Mouse (Mus musculus): ENCODE data around the gene Zfp423. TPM values are rescaled to one million over a fixed set of nuclear protein-coding genes. Genes with fewer than 3 reads are reported as not detected.

Zfp423 gene
- polyA plus RNA-seq, 1 experiment from 2014 or later, result 27.9 TPM

DNA sequence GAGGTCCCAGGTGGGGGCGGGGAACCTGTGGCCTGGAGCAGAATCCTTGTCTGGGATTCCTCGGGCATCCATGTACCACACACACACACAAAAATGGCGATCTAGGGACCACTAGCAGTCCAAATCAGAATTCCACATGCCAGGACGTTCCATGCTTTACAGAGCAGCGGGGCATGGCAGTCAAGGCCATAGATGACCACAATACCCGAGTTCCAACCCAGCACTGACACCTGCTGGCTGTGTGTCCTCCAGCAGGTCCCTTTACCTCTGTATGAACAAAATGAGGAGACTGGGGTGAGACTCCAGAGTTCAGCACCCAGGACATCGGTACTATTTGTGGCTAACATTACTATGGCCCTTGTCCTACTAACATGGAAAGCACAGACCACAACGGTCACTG, 206.2 kb downstream of the Zfp423 start:
- H3K36me3 ChIP-seq (ENCODE audit: control insufficient read depth, insufficient read depth, low read length), result no peaks in the 10 kb centered on the region
- no peaks in the 10 kb centered on the region for H3K27me3 ChIP-seq (replicated peaks; ENCODE audit: control insufficient read depth, insufficient read depth, low read length)
- H3K9me3 ChIP-seq (replicated peaks; ENCODE audit: control insufficient read depth, low read length), result no peaks in the 10 kb centered on the region
- 0 out of 2 replicates have a peak, but pooled peaks cover 5% of the 10 kb centered on the region for H3K4me1 ChIP-seq (ENCODE audit: control insufficient read depth, insufficient read depth, low read length)
- no peak overlapping the region for H3K4me3 ChIP-seq (ENCODE audit: low read depth, low read length)
- WGBS, result 65% methylated on average over 8 of the region's 8 CpGs
- no peak for ATAC-seq
- no peak overlapping the region for H3K4me2 ChIP-seq (ENCODE audit: low read length)
- no peak overlapping the region for H3K9ac ChIP-seq (ENCODE audit: low read length)
- no peak for DNase-seq (ENCODE audit: low spot score)
- no peak overlapping the region for H3K27ac ChIP-seq (ENCODE audit: low read depth, low read length)

DNA sequence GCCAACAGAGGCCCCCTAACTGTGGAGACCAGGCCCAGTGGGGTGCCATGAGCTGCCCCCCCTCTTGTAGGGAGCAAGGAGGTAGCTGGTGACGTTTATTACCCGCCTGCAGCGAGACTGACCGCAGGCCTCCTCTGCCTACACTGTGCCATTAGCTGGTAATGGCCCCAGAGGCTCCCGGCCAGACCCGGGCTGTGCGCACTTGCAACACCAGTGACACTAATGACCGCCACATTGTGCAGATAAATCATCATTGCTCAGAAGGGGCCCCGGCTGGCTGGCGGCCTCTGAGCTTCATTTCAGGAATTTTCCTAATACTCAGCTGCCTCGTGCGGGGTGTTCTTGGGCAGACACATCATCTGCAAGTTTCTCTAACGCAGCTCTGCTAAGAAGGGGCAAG, 206.7 kb downstream of the Zfp423 start:
- ATAC-seq (no peak), DNase-seq (ENCODE audit: low spot score) (no peak)
- no peak overlapping the region for H3K4me3 ChIP-seq (ENCODE audit: low read depth, low read length)
- no peak overlapping the region for H3K4me2 ChIP-seq (ENCODE audit: low read length)
- H3K27me3 ChIP-seq (replicated peaks; ENCODE audit: control insufficient read depth, insufficient read depth, low read length), result no peaks in the 10 kb centered on the region
- WGBS, result 82% methylated on average over 13 of the region's 13 CpGs
- H3K27ac ChIP-seq (ENCODE audit: low read depth, low read length), result no peak overlapping the region
- H3K9ac ChIP-seq (ENCODE audit: low read length), result no peak overlapping the region
- H3K4me1 ChIP-seq (ENCODE audit: control insufficient read depth, insufficient read depth, low read length), result peaks cover 5% of the 10 kb centered on the region; the same call in 1 of the 2 replicates
- H3K9me3 ChIP-seq (replicated peaks; ENCODE audit: control insufficient read depth, low read length), result no peaks in the 10 kb centered on the region
- H3K36me3 ChIP-seq (ENCODE audit: control insufficient read depth, insufficient read depth, low read length), result no peaks in the 10 kb centered on the region

DNA sequence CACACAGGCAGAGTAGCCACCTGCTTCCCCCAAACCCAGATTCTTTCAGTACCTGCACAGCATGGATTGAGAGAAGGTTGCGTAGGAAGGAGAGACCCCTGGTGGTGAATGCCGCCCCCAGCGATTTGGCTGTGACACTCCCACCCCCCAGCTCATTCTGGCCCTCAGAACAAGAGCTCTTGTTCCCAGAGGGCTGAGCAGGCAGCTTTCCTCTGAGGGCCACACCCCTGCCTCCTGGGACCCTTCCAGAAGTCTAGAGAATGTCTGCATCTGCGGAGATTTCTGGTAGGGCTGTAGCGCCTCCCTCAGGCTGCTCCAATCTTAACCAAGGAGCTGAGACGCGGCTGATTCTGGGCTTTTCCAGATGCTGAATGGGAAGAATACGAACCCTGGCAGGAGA, 211.8 kb downstream of the Zfp423 start:
- H3K27ac ChIP-seq (ENCODE audit: low read depth, low read length), result peak overlapping the region; percentile 68; the same call in 1 of the 2 replicates
- peak; percentile 41; the same call in 1 of the 2 replicates for ATAC-seq
- no peak overlapping the region for H3K9ac ChIP-seq (ENCODE audit: low read length)

DNA sequence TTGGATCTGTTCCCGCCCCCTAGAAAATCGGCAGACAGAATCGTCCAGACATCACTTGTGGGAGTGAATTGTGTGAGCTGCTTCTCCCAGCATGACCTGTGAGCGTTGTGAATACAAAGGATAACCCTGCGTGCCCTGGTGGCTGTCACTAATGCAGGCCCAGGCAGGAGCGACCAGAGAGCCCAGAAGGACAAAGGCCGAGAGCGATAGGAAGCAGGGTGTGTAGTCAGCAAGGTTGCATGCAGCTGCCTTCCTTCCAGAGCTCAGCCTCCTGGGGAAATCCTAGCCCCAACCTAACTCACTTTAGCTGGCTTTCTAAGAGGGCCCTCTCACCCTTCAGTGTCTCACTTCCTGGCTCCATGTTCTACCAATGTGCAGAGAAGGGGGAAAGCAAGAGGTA, 212.3 kb downstream of the Zfp423 start:
- Histone ChIP-seq H3K4me1 (ENCODE audit: control insufficient read depth, insufficient read depth, low read length) (peaks cover 51% of the 10 kb centered on the region), H3K36me3 (ENCODE audit: control insufficient read depth, insufficient read depth, low read length) (no peaks in the 10 kb centered on the region), H3K4me2 (ENCODE audit: low read length) (no peak overlapping the region), H3K27ac (ENCODE audit: low read depth, low read length) (peak overlapping the region; percentile 68; the same call in 1 of the 2 replicates), H3K9ac (ENCODE audit: low read length) (peak overlapping the region; percentile 9; the same call in 1 of the 2 replicates), H3K27me3 (replicated peaks; ENCODE audit: control insufficient read depth, insufficient read depth, low read length) (no peaks in the 10 kb centered on the region), H3K4me3 (ENCODE audit: low read depth, low read length) (no peak overlapping the region), H3K9me3 (replicated peaks; ENCODE audit: control insufficient read depth, low read length) (no peaks in the 10 kb centered on the region)
- DNase-seq (ENCODE audit: low spot score), result peak; percentile 46
- WGBS, result 8% methylated on average over 8 of the region's 8 CpGs
- ATAC-seq, result no peak; the same call in 1 of the 2 replicates

More for the DNA sequence above, 211.8 kb downstream of the Zfp423 start:
- DNase-seq (ENCODE audit: low spot score), result peak; percentile 84
- H3K4me3 ChIP-seq (ENCODE audit: low read depth, low read length), result no peak overlapping the region
- H3K27me3 ChIP-seq (replicated peaks; ENCODE audit: control insufficient read depth, insufficient read depth, low read length), result no peaks in the 10 kb centered on the region
- H3K9me3 ChIP-seq (replicated peaks; ENCODE audit: control insufficient read depth, low read length), result no peaks in the 10 kb centered on the region
- H3K4me2 ChIP-seq (ENCODE audit: low read length), result no peak overlapping the region
- H3K36me3 ChIP-seq (ENCODE audit: control insufficient read depth, insufficient read depth, low read length), result no peaks in the 10 kb centered on the region
- 12% methylated on average over 8 of the region's 8 CpGs for WGBS
- H3K4me1 ChIP-seq (ENCODE audit: control insufficient read depth, insufficient read depth, low read length), result peaks cover 49% of the 10 kb centered on the region

DNA sequence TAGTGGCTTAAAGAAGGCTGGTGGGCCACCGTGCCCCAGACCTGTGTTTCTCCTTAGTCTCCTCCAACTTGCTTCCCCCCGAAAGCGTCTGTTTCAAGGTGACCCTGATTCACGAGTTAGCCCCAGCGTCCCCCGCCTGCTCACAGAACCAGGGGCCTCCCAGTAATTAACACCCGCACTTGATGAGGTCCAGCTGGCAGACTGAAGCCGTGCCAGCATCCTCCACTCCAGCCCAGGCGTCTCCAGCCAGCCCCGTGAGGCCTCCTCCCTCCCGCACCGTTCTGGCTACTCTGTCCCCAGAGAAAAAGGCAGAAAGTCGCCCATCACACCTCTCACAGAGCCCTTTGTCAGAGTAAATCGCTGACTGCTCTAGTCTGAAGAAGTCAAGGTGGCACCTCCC, 213.3 kb downstream of the Zfp423 start:
- peak overlapping the region; percentile 82 for H3K27ac ChIP-seq (ENCODE audit: low read depth, low read length)
- peak; percentile 77 for DNase-seq (ENCODE audit: low spot score)
- peak; percentile 54 for ATAC-seq
- H3K36me3 ChIP-seq (ENCODE audit: control insufficient read depth, insufficient read depth, low read length), result no peaks in the 10 kb centered on the region
- H3K27me3 ChIP-seq (replicated peaks; ENCODE audit: control insufficient read depth, insufficient read depth, low read length), result no peaks in the 10 kb centered on the region
- 23% methylated on average over 14 of the region's 14 CpGs for WGBS
- no peak overlapping the region for H3K4me3 ChIP-seq (ENCODE audit: low read depth, low read length)
- no peaks in the 10 kb centered on the region for H3K9me3 ChIP-seq (replicated peaks; ENCODE audit: control insufficient read depth, low read length)
- H3K4me1 ChIP-seq (ENCODE audit: control insufficient read depth, insufficient read depth, low read length), result peaks cover 57% of the 10 kb centered on the region
- peak overlapping the region; percentile 28; the same call in 1 of the 2 replicates for H3K4me2 ChIP-seq (ENCODE audit: low read length)
- H3K9ac ChIP-seq (ENCODE audit: low read length), result peak overlapping the region; percentile 43; the same call in 1 of the 2 replicates

DNA sequence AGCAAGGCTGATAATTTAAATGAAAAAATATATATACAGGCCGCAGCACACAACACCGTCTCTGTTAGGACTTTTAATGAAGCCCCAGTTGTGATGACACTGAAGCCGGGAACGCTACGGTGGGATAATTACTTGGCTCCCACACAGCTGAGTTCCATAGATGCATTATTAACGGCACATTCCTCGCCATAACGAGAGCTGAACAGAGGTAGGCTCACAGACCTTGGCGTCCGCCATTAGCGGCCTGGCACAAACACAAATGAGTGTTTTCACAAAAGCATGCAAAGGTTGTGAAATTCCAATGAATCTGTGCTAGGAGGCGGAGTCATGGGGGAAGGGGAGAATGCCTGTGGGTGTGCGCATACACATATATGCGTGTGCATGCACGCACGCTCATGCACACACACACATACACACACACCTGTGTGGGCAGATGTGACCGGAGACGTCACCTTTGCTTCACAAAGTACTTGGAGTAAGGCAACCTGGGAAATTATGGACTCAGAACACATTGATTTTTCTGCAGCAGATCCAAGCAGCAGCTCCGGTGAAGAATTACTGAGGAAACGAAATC, 214.2 kb downstream of the Zfp423 start:
- Histone ChIP-seq H3K27me3 (replicated peaks; ENCODE audit: control insufficient read depth, insufficient read depth, low read length) (no peaks in the 10 kb centered on the region), H3K27ac (ENCODE audit: low read depth, low read length) (peak overlapping the region; percentile 82), H3K4me3 (ENCODE audit: low read depth, low read length) (no peak overlapping the region), H3K9me3 (replicated peaks; ENCODE audit: control insufficient read depth, low read length) (no peaks in the 10 kb centered on the region), H3K4me2 (ENCODE audit: low read length) (peak overlapping the region; percentile 28; the same call in 1 of the 2 replicates), H3K36me3 (ENCODE audit: control insufficient read depth, insufficient read depth, low read length) (no peaks in the 10 kb centered on the region), H3K9ac (ENCODE audit: low read length) (peak overlapping the region; percentile 43; the same call in 1 of the 2 replicates), H3K4me1 (ENCODE audit: control insufficient read depth, insufficient read depth, low read length) (peaks cover 56% of the 10 kb centered on the region)
- 18% methylated on average over 20 of the region's 20 CpGs for WGBS
- DNase-seq (ENCODE audit: low spot score) (peak; percentile 91), ATAC-seq (peak; percentile 60)

DNA sequence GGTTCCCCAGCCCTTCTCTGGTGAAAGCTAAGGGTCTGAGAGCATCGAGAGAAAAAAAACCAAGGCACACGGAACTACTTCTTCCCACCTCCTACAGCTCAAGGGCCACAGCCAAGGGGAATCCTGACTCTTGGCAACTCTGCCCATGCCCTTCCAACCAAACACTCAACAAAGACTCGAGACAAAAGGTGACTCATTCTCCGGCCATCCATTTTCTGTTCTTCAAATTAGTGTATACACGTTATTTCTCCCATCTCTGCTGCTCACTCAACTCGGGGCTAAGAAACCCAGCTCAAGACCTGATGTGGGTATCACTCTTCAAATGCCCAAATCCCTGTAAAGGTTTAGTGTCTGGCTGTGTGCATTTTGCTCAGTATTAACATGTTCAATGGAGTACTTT, 214.8 kb downstream of the Zfp423 start:
- ATAC-seq (no peak), DNase-seq (ENCODE audit: low spot score) (no peak)
- WGBS, result 34% methylated on average over 6 of the region's 6 CpGs
- no peak overlapping the region for H3K9ac ChIP-seq (ENCODE audit: low read length)
- H3K27ac ChIP-seq (ENCODE audit: low read depth, low read length), result peak overlapping the region; percentile 82
- H3K36me3 ChIP-seq (ENCODE audit: control insufficient read depth, insufficient read depth, low read length), result no peaks in the 10 kb centered on the region
- peaks cover 56% of the 10 kb centered on the region for H3K4me1 ChIP-seq (ENCODE audit: control insufficient read depth, insufficient read depth, low read length)
- no peaks in the 10 kb centered on the region for H3K9me3 ChIP-seq (replicated peaks; ENCODE audit: control insufficient read depth, low read length)
- no peak overlapping the region for H3K4me3 ChIP-seq (ENCODE audit: low read depth, low read length)
- no peak overlapping the region for H3K4me2 ChIP-seq (ENCODE audit: low read length)
- no peaks in the 10 kb centered on the region for H3K27me3 ChIP-seq (replicated peaks; ENCODE audit: control insufficient read depth, insufficient read depth, low read length)

DNA sequence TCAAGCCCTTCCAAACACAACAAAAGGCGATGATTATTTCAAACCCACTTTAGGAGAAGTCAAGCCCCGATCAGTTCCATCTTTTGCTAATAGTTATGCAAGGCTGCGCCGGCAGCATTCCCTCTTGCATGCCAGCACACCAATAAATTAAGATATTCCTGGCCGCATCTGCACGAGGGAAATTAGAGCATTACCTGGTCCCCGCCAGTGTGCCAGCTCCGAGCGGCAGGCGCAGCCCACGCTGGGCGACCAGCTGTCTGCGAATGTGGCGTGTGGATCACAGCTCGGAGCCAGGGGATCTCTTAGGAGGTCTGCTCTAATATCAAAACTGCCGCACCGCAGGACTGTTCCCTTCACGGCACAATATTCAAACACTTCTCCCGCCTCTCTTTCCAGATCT, 217.4 kb downstream of the Zfp423 start:
- H3K4me3 ChIP-seq (ENCODE audit: low read depth, low read length), result no peak overlapping the region
- ATAC-seq (no peak), DNase-seq (ENCODE audit: low spot score) (no peak)
- no peaks in the 10 kb centered on the region for H3K9me3 ChIP-seq (replicated peaks; ENCODE audit: control insufficient read depth, low read length)
- H3K27me3 ChIP-seq (replicated peaks; ENCODE audit: control insufficient read depth, insufficient read depth, low read length), result no peaks in the 10 kb centered on the region
- H3K27ac ChIP-seq (ENCODE audit: low read depth, low read length), result no peak overlapping the region
- 69% methylated on average over 19 of the region's 19 CpGs for WGBS
- peak overlapping the region; percentile 3; the same call in 1 of the 2 replicates for H3K9ac ChIP-seq (ENCODE audit: low read length)
- peaks cover 59% of the 10 kb centered on the region for H3K4me1 ChIP-seq (ENCODE audit: control insufficient read depth, insufficient read depth, low read length)
- H3K4me2 ChIP-seq (ENCODE audit: low read length), result no peak overlapping the region
- no peaks in the 10 kb centered on the region for H3K36me3 ChIP-seq (ENCODE audit: control insufficient read depth, insufficient read depth, low read length)

DNA sequence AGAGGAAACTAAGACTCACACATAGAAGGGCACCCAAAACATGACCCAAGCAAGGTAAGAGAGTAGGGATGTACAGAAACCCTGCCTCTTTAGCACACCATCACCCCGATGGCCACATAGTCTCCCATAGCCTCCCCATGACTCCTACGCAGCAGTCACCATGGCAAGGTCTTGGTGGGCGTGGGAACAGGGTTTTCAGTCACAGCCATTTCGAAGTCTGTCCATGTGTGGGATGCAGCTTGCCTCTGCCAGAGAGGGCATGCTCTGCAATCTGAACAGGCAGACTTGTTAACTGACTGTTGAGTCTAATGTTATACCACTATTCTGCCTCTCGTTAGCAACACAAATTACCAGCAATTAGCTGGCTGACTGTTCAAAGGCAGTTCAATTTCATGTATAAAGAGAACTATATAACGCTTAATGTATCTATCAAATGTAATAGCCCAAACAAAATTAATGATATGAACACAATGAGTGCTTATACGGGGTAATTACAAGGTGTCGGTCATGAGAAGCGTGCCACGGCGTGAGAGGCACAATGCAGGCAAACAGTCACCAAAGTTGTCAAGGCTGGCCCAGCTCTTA, 218.4 kb downstream of the Zfp423 start:
- Histone ChIP-seq H3K4me2 (ENCODE audit: low read length) (no peak overlapping the region), H3K4me3 (ENCODE audit: low read depth, low read length) (no peak overlapping the region), H3K27ac (ENCODE audit: low read depth, low read length) (no peak overlapping the region), H3K36me3 (ENCODE audit: control insufficient read depth, insufficient read depth, low read length) (no peaks in the 10 kb centered on the region), H3K4me1 (ENCODE audit: control insufficient read depth, insufficient read depth, low read length) (peaks cover 51% of the 10 kb centered on the region), H3K9me3 (replicated peaks; ENCODE audit: control insufficient read depth, low read length) (no peaks in the 10 kb centered on the region), H3K27me3 (replicated peaks; ENCODE audit: control insufficient read depth, insufficient read depth, low read length) (no peaks in the 10 kb centered on the region), H3K9ac (ENCODE audit: low read length) (no peak overlapping the region)
- WGBS, result 34% methylated on average over 11 of the region's 11 CpGs
- peak; percentile 10; the same call in 1 of the 2 replicates for ATAC-seq
- DNase-seq (ENCODE audit: low spot score), result peak; percentile 71
